Mouse (Mus musculus) spleen, postnatal 10 days (tissue): ENCODE results near the gene Ppp1r32.

Experiments
- DNase-seq, 2 experiments: peaks; one replicate each; pipeline ENCODE4 v3.0.0; 2021 to 2022; ENCODE audit warnings: low spot score in 2 of 2

Ppp1r32 gene

DNA sequence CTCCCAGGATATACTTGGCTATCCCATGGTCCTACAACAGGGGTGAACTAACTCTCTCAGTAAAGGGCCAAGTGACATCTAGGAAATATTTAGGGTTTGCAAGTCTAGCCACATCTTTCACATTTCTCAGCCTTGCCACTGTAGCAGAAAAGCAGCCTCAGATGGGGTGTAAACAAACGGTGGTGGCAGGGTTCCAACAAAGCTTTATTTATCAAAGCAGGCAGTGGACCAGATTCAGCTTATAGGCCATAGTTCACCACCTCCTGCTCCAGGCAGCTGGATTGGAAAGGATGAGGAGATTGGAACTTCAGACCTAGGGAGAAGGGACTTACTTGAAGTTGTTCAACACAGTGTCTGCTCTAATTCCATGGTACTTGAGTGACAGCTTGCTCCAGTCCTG is 58.0 kb downstream of the Ppp1r32 start:
- no peak for DNase-seq
